Mouse (Mus musculus) T-helper 2 cell (primary cell): ENCODE results near the gene Btnl10.

Source experiments
- in situ Hi-C: fragments of 300-600 bp; cut with MboI, MseI; formaldehyde crosslinking; loops from one replicate; pipeline ENCODE4 v1.15.1; 2025; ENCODE audit warnings: high pct_unique_total_duplicates

Btnl10 gene

DNA sequence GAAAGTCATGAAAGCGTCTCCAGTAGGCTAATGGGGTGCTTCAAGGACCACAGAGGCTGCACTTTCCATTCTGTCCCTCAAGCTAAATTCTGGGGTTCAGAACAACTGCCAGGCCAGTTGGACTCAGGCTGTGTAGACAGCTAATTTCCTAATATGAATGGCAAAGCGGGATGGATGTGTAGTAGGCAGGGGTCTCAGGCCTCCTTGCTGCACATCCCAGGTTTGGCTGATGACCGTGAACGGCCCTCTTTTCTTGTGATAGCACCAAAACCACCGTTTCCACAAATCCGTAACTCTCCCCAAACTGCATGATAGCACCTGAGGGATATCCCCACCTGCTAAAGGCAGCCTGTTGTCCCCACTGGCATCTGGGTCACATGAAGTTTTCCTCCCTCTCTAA is 40.8 kb downstream of the Btnl10 start:
- in situ Hi-C loops, result loop anchor here (10.0 kb wide), 1 partner anchor 1276 kb away; no protein-coding TSS in a partner anchor

DNA sequence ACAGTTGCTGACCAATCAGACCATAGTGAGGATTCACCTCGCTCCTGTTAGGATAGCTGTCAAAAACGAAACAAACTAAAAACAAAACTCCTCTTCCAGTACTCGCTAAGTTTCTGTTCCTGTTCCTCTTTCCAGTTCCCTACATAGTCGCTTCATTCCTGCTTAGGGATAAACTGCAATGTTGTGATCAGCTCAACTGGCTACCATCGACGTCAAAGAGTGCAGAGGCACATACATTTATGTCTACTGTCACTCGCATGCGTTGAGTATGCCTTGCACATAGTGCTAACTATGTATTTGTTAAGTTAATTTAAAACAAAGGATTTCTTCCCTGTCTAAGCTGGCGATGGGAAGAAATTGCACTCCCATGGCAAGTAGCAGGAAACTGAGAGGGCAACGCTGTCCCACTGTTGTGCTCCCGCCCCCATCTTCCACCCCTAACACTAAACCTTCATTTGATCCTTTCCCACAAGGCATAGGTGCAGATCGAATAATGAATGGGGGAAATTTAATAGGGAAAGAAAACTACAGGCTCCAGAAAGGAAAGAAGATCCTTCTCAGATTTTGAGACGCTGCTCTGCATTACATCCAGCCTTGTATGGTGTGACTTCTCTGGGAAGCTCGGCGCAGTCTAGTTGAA is 41.6 kb downstream of the Btnl10 start:
- in situ Hi-C loops, result loop anchor here (10.0 kb wide), 1 partner anchor 1275 kb away; no protein-coding TSS in a partner anchor

- in situ Hi-C loops, result loop anchor here (10.0 kb wide), 1 partner anchor 1275 kb away; no protein-coding TSS in a partner anchor
Measured at GRCm38 (mm10) chr11:58959921-58960465, 42.3 kb downstream of the Btnl10 start.

- in situ Hi-C loops, result no loop called here
Measured at GRCm38 (mm10) chr11:58961364-58962177, 43.9 kb downstream of the Btnl10 start.

GRCm38 (mm10) chr11:58963543-58963942 is 45.8 kb downstream of the Btnl10 start:
- in situ Hi-C loops, result no loop called here

DNA sequence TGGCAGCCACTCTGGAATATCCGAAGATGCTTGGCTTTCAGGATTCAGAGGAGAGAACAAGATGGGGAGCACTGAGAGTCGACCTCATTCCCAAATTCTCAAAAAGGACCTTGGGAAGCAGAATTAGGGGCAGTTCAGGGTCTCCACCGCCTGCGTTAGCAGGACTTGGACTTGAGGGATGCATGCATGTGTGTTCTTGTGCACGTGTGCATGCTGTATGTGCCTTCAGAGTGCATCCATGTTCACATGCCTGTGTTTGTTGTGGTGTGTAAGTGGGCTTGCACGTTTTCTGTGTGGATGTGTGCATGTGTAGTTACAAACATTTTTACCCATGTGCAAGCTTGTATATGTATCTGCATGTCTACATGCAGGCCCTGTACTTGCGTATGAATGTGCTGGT is 46.5 kb downstream of the Btnl10 start:
- in situ Hi-C loops, result no loop called here

DNA sequence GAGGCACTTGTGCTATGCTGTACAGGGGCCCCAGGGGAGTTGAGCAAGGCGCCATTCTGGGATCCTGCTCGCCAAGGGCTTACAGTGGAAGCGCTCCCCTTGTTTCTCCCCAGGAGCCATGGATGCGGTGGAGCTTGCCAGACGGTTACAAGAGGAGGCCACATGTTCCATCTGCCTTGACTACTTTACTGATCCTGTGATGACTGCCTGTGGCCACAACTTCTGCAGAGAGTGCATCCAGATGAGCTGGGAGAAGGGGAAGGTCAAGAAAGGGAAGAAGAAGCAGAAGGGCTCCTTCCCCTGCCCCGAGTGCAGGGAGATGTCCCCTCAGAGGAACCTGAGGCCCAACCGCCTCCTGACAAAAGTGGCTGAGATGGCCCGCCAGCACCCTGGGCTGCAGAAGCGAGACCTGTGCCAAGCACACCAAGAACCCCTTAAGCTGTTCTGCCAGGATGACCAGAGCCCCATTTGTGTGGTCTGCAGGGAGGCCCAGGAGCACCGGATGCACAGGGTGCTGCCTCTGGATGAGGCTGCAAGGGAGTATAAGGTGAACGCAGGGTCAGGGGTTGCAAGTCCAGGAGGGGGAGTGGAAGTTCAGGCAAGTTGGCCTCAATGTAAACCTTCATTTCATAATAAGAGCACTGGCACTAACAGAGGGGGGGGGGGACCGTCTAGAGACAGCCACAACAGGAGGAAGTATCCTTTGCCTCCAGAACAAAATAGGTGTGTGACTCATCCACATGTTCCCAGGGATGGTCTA is 47.5 kb downstream of the Btnl10 start:
- in situ Hi-C loops, result no loop called here

GRCm38 (mm10) chr11:58967346-58967745 is 49.6 kb downstream of the Btnl10 start:
- in situ Hi-C loops, result no loop called here

DNA sequence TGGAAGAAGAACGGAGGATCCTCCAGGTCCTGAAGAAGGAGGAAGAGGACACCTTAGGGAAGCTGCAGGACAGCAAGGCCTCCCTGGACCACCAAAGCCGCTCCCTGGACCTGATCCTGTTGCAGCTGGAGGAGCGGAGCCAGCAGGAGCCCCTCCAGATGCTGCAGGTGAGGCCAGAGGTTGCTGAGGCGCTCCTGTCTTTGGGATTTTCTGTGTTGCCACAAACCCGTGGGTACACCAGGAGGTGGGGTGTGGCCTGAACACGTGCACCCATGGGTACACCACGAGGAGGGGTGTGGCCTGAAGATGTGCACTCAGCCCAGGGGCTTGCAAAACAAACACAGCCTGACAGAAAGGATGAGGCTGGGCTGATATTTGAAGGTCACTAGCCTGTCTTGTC is 50.8 kb downstream of the Btnl10 start:
- in situ Hi-C loops, result no loop called here

DNA sequence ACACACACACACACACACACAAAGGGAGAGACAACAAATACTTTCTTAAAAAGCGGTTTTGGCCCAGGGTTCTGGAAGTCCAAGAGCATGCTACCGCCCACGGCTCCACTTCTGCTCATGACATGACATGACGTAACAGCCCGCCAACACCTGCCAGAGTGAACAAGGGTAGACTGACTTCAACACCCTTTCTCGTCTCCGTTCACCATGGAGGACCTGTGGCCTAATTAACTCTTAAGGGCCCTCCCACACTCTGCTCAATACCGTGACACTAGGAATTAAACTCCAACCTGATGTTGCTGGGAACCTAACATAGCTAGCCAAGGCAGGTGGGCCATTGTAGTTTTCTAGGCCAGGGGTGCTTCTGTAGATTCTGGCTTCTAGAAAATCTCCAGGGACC is 51.3 kb downstream of the Btnl10 start:
- in situ Hi-C loops, result no loop called here

DNA sequence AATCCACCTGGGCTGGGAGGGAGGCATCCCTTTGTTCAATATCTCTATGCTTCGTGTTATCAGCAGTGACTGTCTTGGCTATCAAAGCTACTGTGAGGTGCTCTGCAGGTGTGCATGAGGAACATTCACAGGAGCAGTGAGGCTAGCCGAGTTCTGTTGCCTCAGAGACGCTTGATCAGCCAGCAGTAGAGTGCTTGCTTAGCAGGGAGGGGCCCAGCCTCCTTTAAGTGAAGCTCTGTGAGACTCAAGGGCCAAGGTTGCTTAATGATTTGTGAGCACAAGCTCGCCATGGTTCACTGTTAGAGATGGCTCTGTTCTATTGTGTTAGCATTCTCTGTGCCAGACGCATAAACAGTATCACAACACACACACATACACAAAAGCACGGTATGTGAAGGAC is 52.0 kb downstream of the Btnl10 start:
- in situ Hi-C loops, result no loop called here

DNA sequence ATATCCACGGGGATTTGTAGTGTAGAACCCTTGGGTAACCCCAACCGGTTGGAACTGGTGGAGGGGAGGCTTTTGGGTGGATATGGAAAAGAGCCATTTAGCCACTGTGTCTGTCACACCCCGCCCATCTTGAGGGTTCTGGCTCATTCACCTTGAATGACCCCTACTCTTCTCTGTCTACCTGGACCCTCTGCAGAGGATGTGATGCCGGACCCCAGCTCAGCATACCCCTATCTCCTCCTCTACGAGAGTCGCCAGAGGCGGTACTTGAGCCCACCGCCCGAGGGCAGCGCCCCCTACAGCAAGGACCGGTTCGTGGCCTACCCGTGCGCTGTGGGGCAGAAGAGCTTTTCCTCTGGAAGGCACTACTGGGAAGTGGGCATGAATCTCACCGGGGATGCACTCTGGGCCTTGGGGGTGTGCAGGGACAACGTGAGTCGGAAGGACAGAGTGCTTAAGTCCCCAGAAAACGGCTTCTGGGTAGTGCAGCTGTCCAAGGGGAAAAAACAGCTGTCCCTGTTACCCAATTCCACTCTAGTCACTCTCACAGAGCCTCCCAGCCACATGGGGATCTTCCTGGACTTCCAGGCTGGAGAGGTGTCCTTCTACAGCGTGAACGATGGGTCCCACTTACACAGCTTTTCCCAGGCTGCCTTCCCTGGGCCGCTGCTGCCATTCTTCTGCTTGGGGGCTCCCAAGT is 53.3 kb downstream of the Btnl10 start:
- in situ Hi-C loops, result no loop called here

- in situ Hi-C loops, result no loop called here
Measured at GRCm38 (mm10) chr11:58971796-58972195, 54.1 kb downstream of the Btnl10 start.

GRCm38 (mm10) chr11:58974414-58974813 is 56.7 kb downstream of the Btnl10 start:
- in situ Hi-C loops, result no loop called here
